Mouse (Mus musculus) spleen, adult 2 months (tissue): ENCODE measurements at regions not wholly inside any gene's neighbourhood (a gene's known extent, or its start where the extent isn't known, plus 50 kb on each side); places are given as distances from the start of the nearest gene placed in this dataset.

Experiments used
- CTCF ChIP-seq: fragments of 200-500 bp; IDR thresholded peaks from 2 replicates; pipeline ENCODE4 v1.5.1; 2011; ENCODE audit warnings: mild to moderate bottlenecking, inconsistent platforms; ENCODE audit not compliant: insufficient read depth, insufficient read length, insufficient replicate concordance; ENCODE audit errors: extremely low read depth
- POLR2A ChIP-seq: fragments of 200-500 bp; IDR thresholded peaks from 2 replicates; pipeline ENCODE4 v1.6.1; 2011; ENCODE audit warnings: low read depth, low read length, inconsistent platforms

GRCm38 (mm10) chr6:145300266-145300858, 50.3 kb upstream of the Kras start:
- TF ChIP-seq CTCF (no peak), POLR2A (no peak)
